Mouse (Mus musculus) heart, embryonic 10.5 days (tissue): ENCODE results near the gene Kcnj4. TPM values are rescaled to one million over a fixed set of nuclear protein-coding genes. Genes with fewer than 3 reads are reported as not detected.

Experiments used
- DNase-seq: peaks from one replicate; pipeline ENCODE4 v3.0.0-alpha.2; 2017; ENCODE audit warnings: low spot score
- H3K27ac ChIP-seq: fragments of 300-500 bp; sonication (generic); 2 replicates; pipeline ENCODE4 v1.5.1; 2016; ENCODE audit warnings: mild to moderate bottlenecking
- H3K27me3 ChIP-seq: fragments of 300-500 bp; sonication (generic); 2 replicates; pipeline ENCODE4 v1.6.1; 2016; ENCODE audit warnings: mild to moderate bottlenecking; ENCODE audit not compliant: poor library complexity, insufficient read depth, severe bottlenecking
- H3K36me3 ChIP-seq: fragments of 300-500 bp; sonication (generic); 2 replicates; pipeline ENCODE4 v1.6.1; 2016; ENCODE audit warnings: mild to moderate bottlenecking, moderate library complexity
- H3K4me1 ChIP-seq: fragments of 300-500 bp; sonication (generic); 2 replicates; pipeline ENCODE4 v1.6.1; 2016; ENCODE audit warnings: mild to moderate bottlenecking
- H3K4me3 ChIP-seq: fragments of 300-500 bp; sonication (generic); 2 replicates; pipeline ENCODE4 v1.5.1; 2016; ENCODE audit warnings: mild to moderate bottlenecking, moderate library complexity
- H3K9me3 ChIP-seq: fragments of 300-500 bp; sonication (generic); 2 replicates; pipeline ENCODE4 v1.6.1; 2016; ENCODE audit warnings: mild to moderate bottlenecking, moderate library complexity
- WGBS: fragments of 180-500 bp; shearing (Covaris S2); methylation state at CpG from one replicate; pipeline ENCODE4 v1.1.7; 2016; 5-methylcytosine and 5-hydroxymethylcytosine counted together
- polyA plus RNA-seq: library from polyadenylated mRNA; unstranded; fragments of >200 nt; fragmentation: Nextera tagmentation; extraction: Ambion mirVana; gene quantifications from 2 replicates; pipeline ENCODE4 v1.2.1, GENCODE M21; 2016

The Kcnj4 gene
- polyA plus RNA-seq, 1 experiment from 2014 or later: 0.06 TPM

- Histone ChIP-seq H3K9me3 (no peaks in the 10 kb centered on the region), H3K27ac (no peak overlapping the region), H3K27me3 (no peaks in the 10 kb centered on the region), H3K4me3 (no peak overlapping the region), H3K4me1 (no peaks in the 10 kb centered on the region), H3K36me3 (peaks cover 72% of the 10 kb centered on the region)
- WGBS: 65% methylated on average over 9 of the region's 9 CpGs
- DNase-seq: peak; percentile 72
Observed at GRCm38 (mm10) chr15:79525979-79526768, 21.1 kb upstream of the Kcnj4 start.

- peaks cover 66% of the 10 kb centered on the region for H3K36me3 ChIP-seq
Observed at GRCm38 (mm10) chr15:79525564-79525963, 20.5 kb upstream of the Kcnj4 start.

GRCm38 (mm10) chr15:79519400-79520220, 14.6 kb upstream of the Kcnj4 start:
- Histone ChIP-seq H3K27me3 (peaks cover 38% of the 10 kb centered on the region), H3K4me3 (no peak overlapping the region), H3K36me3 (peaks cover 13% of the 10 kb centered on the region), H3K4me1 (peaks cover 39% of the 10 kb centered on the region), H3K27ac (no peak overlapping the region), H3K9me3 (no peaks in the 10 kb centered on the region)
- 44% methylated on average over 16 of the region's 16 CpGs for WGBS
- peak; percentile 88 for DNase-seq

More at GRCm38 (mm10) chr15:79525564-79525963, 20.5 kb upstream of the Kcnj4 start:
- no peak overlapping the region for H3K4me3 ChIP-seq
- H3K9me3 ChIP-seq: no peaks in the 10 kb centered on the region
- no peak overlapping the region for H3K27ac ChIP-seq
- WGBS: 82% methylated on average over 5 of the region's 5 CpGs
- no peaks in the 10 kb centered on the region for H3K27me3 ChIP-seq
- no peaks in the 10 kb centered on the region for H3K4me1 ChIP-seq
- DNase-seq: peak; percentile 66

GRCm38 (mm10) chr15:79518571-79518970, 13.5 kb upstream of the Kcnj4 start:
- H3K27me3 ChIP-seq: peaks cover 48% of the 10 kb centered on the region
- WGBS: 76% methylated on average over 3 of the region's 3 CpGs
- no peak overlapping the region for H3K27ac ChIP-seq
- no peak overlapping the region for H3K4me3 ChIP-seq
- peaks cover 8% of the 10 kb centered on the region for H3K36me3 ChIP-seq
- H3K9me3 ChIP-seq: no peaks in the 10 kb centered on the region
- peaks cover 44% of the 10 kb centered on the region for H3K4me1 ChIP-seq
- no peak for DNase-seq

GRCm38 (mm10) chr15:79517710-79518109, 12.7 kb upstream of the Kcnj4 start:
- no peak for DNase-seq
- Histone ChIP-seq H3K27ac (no peak overlapping the region), H3K4me1 (peaks cover 44% of the 10 kb centered on the region), H3K27me3 (peaks cover 57% of the 10 kb centered on the region), H3K9me3 (no peaks in the 10 kb centered on the region), H3K4me3 (0 out of 2 replicates have a peak overlapping the region, but pooled peaks have one; percentile 1), H3K36me3 (peaks cover under 1% of the 10 kb centered on the region)
- WGBS: 68% methylated on average over 4 of the region's 4 CpGs

- H3K9me3 ChIP-seq: no peaks in the 10 kb centered on the region
Observed at GRCm38 (mm10) chr15:79516171-79517096, 11.4 kb upstream of the Kcnj4 start, which contains the start of gene Kdelr3. TSS of gene Kdelr3 (plus strand) at chr15:79516411.

GRCm38 (mm10) chr15:79513940-79514339, 8.9 kb upstream of the Kcnj4 start:
- no peaks in the 10 kb centered on the region for H3K36me3 ChIP-seq
- 0 out of 2 replicates have a peak overlapping the region, but pooled peaks have one; percentile 2 for H3K27ac ChIP-seq
- no peak for DNase-seq
- H3K9me3 ChIP-seq: no peaks in the 10 kb centered on the region
- WGBS: 11% methylated on average over 8 of the region's 9 CpGs
- peaks cover 63% of the 10 kb centered on the region for H3K4me1 ChIP-seq
- H3K27me3 ChIP-seq: peaks cover 93% of the 10 kb centered on the region
- H3K4me3 ChIP-seq: no peak overlapping the region

More at GRCm38 (mm10) chr15:79516171-79517096, 11.4 kb upstream of the Kcnj4 start, which contains the start of gene Kdelr3:
- Histone ChIP-seq H3K27me3 (peaks cover 69% of the 10 kb centered on the region), H3K4me3 (peak within 1 kb of the TSS; percentile 75), H3K4me1 (peaks cover 55% of the 10 kb centered on the region), H3K27ac (peak within 1 kb of the TSS; percentile 86), H3K36me3 (no peaks in the 10 kb centered on the region)
- under 1% methylated on average over 71 of the region's 71 CpGs for WGBS
- no peak for DNase-seq

GRCm38 (mm10) chr15:79511553-79512320, 6.7 kb upstream of the Kcnj4 start:
- no peaks in the 10 kb centered on the region for H3K36me3 ChIP-seq
- peak; percentile 90 for DNase-seq
- 0 out of 2 replicates have a peak overlapping the region, but pooled peaks have one; percentile 2 for H3K27ac ChIP-seq
- H3K4me3 ChIP-seq: peak overlapping the region; percentile 62
- H3K9me3 ChIP-seq: no peaks in the 10 kb centered on the region
- WGBS: 1% methylated on average over 61 of the region's 61 CpGs
- peaks cover 51% of the 10 kb centered on the region for H3K4me1 ChIP-seq
- H3K27me3 ChIP-seq: peaks cover 98% of the 10 kb centered on the region

- Histone ChIP-seq H3K4me1 (peaks cover 52% of the 10 kb centered on the region), H3K27ac (no peak overlapping the region), H3K27me3 (peaks cover 99% of the 10 kb centered on the region), H3K4me3 (no peak overlapping the region), H3K36me3 (no peaks in the 10 kb centered on the region), H3K9me3 (no peaks in the 10 kb centered on the region)
- no peak for DNase-seq
- 70% methylated on average over 7 of the region's 7 CpGs for WGBS
Observed at GRCm38 (mm10) chr15:79510425-79510824, 5.4 kb upstream of the Kcnj4 start.

GRCm38 (mm10) chr15:79509998-79510397, 5.0 kb upstream of the Kcnj4 start:
- no peak overlapping the region for H3K27ac ChIP-seq
- peaks cover 56% of the 10 kb centered on the region for H3K4me1 ChIP-seq
- no peak for DNase-seq
- H3K36me3 ChIP-seq: no peaks in the 10 kb centered on the region
- no peak overlapping the region for H3K4me3 ChIP-seq
- WGBS: 19% methylated on average over 6 of the region's 6 CpGs
- H3K27me3 ChIP-seq: peaks cover 99% of the 10 kb centered on the region
- no peaks in the 10 kb centered on the region for H3K9me3 ChIP-seq

- Histone ChIP-seq H3K4me3 (no peak overlapping the region; the same call in 1 of the 2 replicates), H3K4me1 (peaks cover 68% of the 10 kb centered on the region)
Observed at GRCm38 (mm10) chr15:79507055-79507828, 2.2 kb upstream of the Kcnj4 start.

More at GRCm38 (mm10) chr15:79507055-79507828, 2.2 kb upstream of the Kcnj4 start:
- 52% methylated on average over 31 of the region's 31 CpGs for WGBS
- H3K27ac ChIP-seq: no peak overlapping the region
- H3K27me3 ChIP-seq: peaks cover 99% of the 10 kb centered on the region
- DNase-seq: no peak
- no peaks in the 10 kb centered on the region for H3K36me3 ChIP-seq
- no peaks in the 10 kb centered on the region for H3K9me3 ChIP-seq
